Mouse (Mus musculus): ENCODE data around the gene Asb15. TPM values are rescaled to one million over a fixed set of nuclear protein-coding genes. Genes with fewer than 3 reads are reported as not detected.

Asb15 gene
- polyA plus RNA-seq (2015; fragmentation: Nextera tagmentation; extraction: Ambion mirVana) = 0.06 and 0.10 TPM in 2 replicates

DNA sequence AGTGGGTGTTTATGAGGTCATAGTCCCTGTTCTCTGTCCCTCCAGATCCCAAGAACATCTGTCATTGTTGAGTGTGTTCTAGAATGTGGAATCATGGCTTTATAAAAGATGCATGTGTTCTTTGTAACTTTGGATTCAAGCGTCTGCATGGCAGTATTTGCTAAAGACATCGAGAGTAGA, at the start of gene Asb15:
Gene Asb15 (plus strand): TSS at position 81 of the 180 bp plus-strand sequence.

DNA sequence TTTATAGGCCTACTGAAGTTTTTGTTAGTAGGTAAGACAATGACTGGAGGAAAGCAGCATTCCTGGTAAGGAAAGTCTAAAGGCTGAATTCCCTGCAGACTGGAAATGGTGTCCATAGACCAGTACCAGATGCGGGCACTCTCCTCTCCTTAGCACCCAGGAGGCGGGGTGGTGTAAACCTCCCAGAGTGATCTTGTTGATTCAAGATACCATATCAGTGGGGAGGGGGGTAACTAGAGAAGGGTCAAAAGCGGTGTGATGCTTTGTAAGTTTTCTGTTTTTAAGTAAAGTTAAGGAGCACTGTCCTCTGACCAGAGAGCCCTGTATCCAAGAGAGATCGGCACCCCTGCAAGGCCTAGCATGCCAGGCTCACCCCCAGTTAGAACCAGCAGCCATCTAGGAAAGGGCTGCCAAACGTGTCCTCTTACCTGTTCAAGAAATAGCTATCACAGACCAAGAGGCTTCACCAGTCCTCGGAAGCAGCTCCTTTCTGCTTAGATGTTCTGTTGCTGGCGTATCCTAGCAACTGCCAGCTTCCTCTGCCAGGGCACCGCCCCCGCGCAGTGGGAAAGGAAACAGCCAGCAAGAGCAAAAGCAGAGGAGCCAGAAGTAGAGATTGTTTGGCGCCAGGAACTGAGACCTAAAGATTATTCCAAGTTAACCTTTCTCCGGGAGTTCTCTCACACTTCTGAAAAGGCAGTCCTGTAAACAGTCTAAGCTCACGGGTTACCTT, 13.2 kb upstream of the Asb15 start, which contains the start of gene Iqub:
Gene Iqub (minus strand): TSS at position 516 of the 733 bp plus-strand sequence.

DNA sequence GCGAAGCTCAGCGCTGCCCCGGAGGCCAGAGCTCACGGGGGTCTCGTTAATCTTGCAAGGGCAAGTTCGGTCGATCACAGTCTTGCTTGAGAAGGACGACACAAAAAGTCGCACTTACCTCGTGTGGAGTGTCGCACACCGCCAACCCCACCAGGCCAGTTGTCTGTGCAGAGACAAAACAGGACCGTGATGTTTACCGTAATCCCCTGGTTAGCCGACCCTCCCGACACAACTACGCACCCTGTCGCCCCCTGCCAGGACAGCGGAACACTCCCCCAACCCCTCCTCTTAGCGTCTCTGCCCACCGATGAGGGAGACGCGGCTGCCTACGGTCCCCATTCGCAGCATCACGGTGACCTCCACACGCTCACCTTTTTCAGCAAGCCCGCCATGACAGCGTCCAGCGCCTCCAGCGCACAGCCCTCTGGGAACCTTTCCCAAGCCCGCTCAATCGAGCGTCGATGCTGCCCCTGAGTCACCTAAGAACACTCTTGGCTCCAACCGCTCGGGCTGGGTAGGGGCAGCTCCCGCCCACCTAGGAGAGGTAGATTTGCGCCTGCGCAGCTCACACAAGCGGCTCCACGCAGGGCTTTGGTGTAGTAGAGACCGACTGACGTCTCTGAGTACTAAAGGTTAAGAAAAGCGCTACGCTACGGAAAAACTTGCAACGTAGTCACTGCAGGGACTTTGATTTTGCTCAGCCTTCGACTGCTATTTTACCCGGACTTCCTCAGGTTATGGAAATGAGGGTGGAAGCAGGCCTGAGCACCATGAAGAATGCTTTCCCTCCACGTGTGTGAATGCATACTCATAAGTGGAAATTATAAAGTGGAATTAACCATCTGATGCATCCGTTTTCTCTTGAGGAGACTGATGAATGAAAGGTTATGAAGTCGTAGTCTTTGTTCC, 535 bp upstream of the Asb15 start, which contains the start of gene Ndufa5:
Gene Ndufa5 (minus strand): TSS at position 859 of the 909 bp plus-strand sequence.

DNA sequence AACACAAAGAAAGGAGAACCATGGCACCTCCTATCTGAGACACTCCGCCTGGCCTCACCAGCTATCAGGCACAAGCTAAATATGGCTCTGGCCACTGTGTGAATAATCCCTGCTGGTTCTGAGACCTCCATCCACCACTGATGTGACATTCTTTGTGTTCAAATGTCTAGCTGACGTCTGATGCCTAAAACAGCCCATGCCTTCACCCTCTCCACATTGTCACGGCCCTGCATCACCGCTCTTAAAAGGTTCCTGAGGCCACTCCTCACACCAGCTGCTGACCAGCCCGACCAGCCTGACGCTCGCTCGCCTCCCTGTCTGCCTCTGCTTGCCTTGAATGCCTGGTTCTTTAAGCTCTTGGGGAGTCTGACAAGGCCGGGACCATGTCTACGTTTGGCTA, 69.6 kb downstream of the Asb15 start, which contains the start of gene Lmod2:
Gene Lmod2 (plus strand): TSS at position 263 of the 400 bp plus-strand sequence.

Other genes starting within 250 kb of the Asb15 start
- 1.2 and 1.6 TPM in 2 replicates for gene Iqub, start 13.1 kb upstream of the Asb15 start, polyA plus RNA-seq (2015; fragmentation: Nextera tagmentation; extraction: Ambion mirVana)
- gene Ndufa5, start 131 bp upstream of the Asb15 start, polyA plus RNA-seq (2015; fragmentation: Nextera tagmentation; extraction: Ambion mirVana) = 594 and 651 TPM in 2 replicates
- not detected in 2 replicates for gene Lmod2, start 69.6 kb downstream of the Asb15 start, polyA plus RNA-seq (2015; fragmentation: Nextera tagmentation; extraction: Ambion mirVana)
- gene Wasl, start 136.9 kb downstream of the Asb15 start, polyA plus RNA-seq (2015; fragmentation: Nextera tagmentation; extraction: Ambion mirVana) = 62.9 and 72.2 TPM in 2 replicates
- not detected in 2 replicates for gene Hyal6, start 205.1 kb downstream of the Asb15 start, polyA plus RNA-seq (2015; fragmentation: Nextera tagmentation; extraction: Ambion mirVana)
- not detected in 2 replicates for gene Hyal4, start 220.2 kb downstream of the Asb15 start, polyA plus RNA-seq (2015; fragmentation: Nextera tagmentation; extraction: Ambion mirVana)

Data from neural tube, postnatal 0 days (tissue).